Mouse (Mus musculus): Measurements from ENCODE around the gene Parp9. TPM values are rescaled to one million over a fixed set of nuclear protein-coding genes. Genes with fewer than 3 reads are reported as not detected.
"Not testable (repeated sequence)": the region's sequence is repeated elsewhere in the genome, so short reads cannot be mapped to it uniquely, and the experiment has no call there.

The Parp9 gene
- total RNA-seq (2021), result 1 to 10 TPM; 9.3 to 9.8 TPM
- 6.5 and 11.1 TPM in 2 replicates for polyA plus RNA-seq (2012; rRNA removed)
- long read RNA-seq, transcript Parp9-203 (11 exons, 3,548 nt), result major isoform, 5 of 10 reads
- long read RNA-seq, partial matches to known transcripts, result 1 of 10 reads
- long read RNA-seq, other reads (novel, unspliced or antisense), result 4 of 10 reads

GRCm38 (mm10) chr16:35938211-35939151 is at the start of gene Parp9, which contains the start of gene Dtx3l:
TSS of gene Parp9 (plus strand) at chr16:35938470.
TSS of gene Dtx3l (minus strand) at chr16:35939151.
- H3K36me3 ChIP-seq (ENCODE audit: control insufficient read depth, insufficient read depth, low read length), result peaks cover 2% of the 10 kb centered on the region; the same call in 1 of the 2 replicates
- WGBS, result under 1% methylated on average over 52 of the region's 52 CpGs
- intact Hi-C loops (cut with DNase I), result loop anchor here (1.0 to 5.0 kb wide), 2 partner anchors 64 to 134 kb away; partner anchors contain the start of genes Ccdc58 and Fam162a
- TF ChIP-seq CTCF (IDR thresholded peaks at IDR 0.05) (no peak), POLR2A (IDR thresholded peaks at IDR 0.05; ENCODE audit: insufficient read depth, low read depth, low read length) (peak; percentile 53), EP300 (IDR thresholded peaks at IDR 0.05; ENCODE audit: insufficient read depth, low read depth, low read length) (0 out of 2 replicates have a peak, but pooled peaks have one; percentile 9)
- H3K27ac ChIP-seq, result peak within 1 kb of the TSS; percentile 90
- H3K79me2 ChIP-seq (replicated peaks; ENCODE audit: control insufficient read depth, insufficient read depth, low read length), result no peaks in the 10 kb centered on the region
- peak within 1 kb of the TSS; percentile 83 for H3K9ac ChIP-seq (ENCODE audit: low read depth, low read length)
- peak; percentile 79 to 80 for DNase-seq
- H3K4me1 ChIP-seq (ENCODE audit: control insufficient read depth, insufficient read depth, low read length), result peaks cover 2% of the 10 kb centered on the region; the same call in 1 of the 2 replicates
- peak within 1 kb of the TSS; percentile 88 for H3K4me3 ChIP-seq
- no peaks in the 10 kb centered on the region for H3K27me3 ChIP-seq (ENCODE audit: control insufficient read depth, insufficient read depth, low read length)

GRCm38 (mm10) chr16:35888910-35889309 is 49.4 kb upstream of the Parp9 start:
- DNase-seq, result no peak
- 70% methylated on average over 5 of the region's 5 CpGs for WGBS
- no peak overlapping the region for H3K9ac ChIP-seq (ENCODE audit: low read depth, low read length)
- no peak overlapping the region for H3K27ac ChIP-seq
- TF ChIP-seq CTCF (IDR thresholded peaks at IDR 0.05) (no peak), EP300 (IDR thresholded peaks at IDR 0.05; ENCODE audit: insufficient read depth, low read depth, low read length) (no peak), POLR2A (IDR thresholded peaks at IDR 0.05; ENCODE audit: insufficient read depth, low read depth, low read length) (no peak)
- H3K4me3 ChIP-seq, result no peak overlapping the region
- H3K4me1 ChIP-seq (ENCODE audit: control insufficient read depth, insufficient read depth, low read length), result no peaks in the 10 kb centered on the region
- H3K79me2 ChIP-seq (replicated peaks; ENCODE audit: control insufficient read depth, insufficient read depth, low read length), result no peaks in the 10 kb centered on the region
- no peaks in the 10 kb centered on the region for H3K36me3 ChIP-seq (ENCODE audit: control insufficient read depth, insufficient read depth, low read length)
- intact Hi-C loops (cut with DNase I), result no loop called here
- H3K27me3 ChIP-seq (ENCODE audit: control insufficient read depth, insufficient read depth, low read length), result no peaks in the 10 kb centered on the region

- no peak overlapping the region for H3K9ac ChIP-seq (ENCODE audit: low read depth, low read length)
- DNase-seq, result no peak
- no peak overlapping the region for H3K27ac ChIP-seq
- no peaks in the 10 kb centered on the region for H3K4me1 ChIP-seq (ENCODE audit: control insufficient read depth, insufficient read depth, low read length)
- H3K79me2 ChIP-seq (replicated peaks; ENCODE audit: control insufficient read depth, insufficient read depth, low read length), result no peaks in the 10 kb centered on the region
- TF ChIP-seq CTCF (IDR thresholded peaks at IDR 0.05) (peak; percentile 52), POLR2A (IDR thresholded peaks at IDR 0.05; ENCODE audit: insufficient read depth, low read depth, low read length) (no peak), EP300 (IDR thresholded peaks at IDR 0.05; ENCODE audit: insufficient read depth, low read depth, low read length) (no peak)
- intact Hi-C loops (cut with DNase I), result no loop called here
- H3K27me3 ChIP-seq (ENCODE audit: control insufficient read depth, insufficient read depth, low read length), result no peaks in the 10 kb centered on the region
- no peaks in the 10 kb centered on the region for H3K36me3 ChIP-seq (ENCODE audit: control insufficient read depth, insufficient read depth, low read length)
- no peak overlapping the region for H3K4me3 ChIP-seq
- WGBS, result 79% methylated on average over 3 of the region's 3 CpGs
These were observed 47.6 kb upstream of the Parp9 start for GRCm38 (mm10) chr16:35890645-35891044.

DNA sequence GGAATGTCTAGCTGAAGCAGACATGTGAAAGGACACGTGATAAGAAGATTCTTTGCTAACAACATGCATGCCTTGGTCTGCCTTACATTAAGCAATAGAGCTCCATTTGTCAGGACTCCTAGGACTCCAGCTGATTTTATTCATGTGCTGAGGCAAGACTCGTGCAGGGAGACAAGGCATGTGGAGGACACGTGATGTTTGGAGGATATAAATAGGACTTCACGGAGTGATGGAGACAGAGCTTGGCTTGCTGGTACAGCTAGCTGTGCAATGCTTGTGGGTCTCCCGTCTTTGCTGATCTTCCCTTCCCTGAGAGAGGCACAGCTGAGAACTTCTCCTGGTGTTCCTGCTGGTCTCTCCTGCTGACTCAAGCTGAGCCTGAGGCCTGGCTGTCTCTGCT is 46.7 kb upstream of the Parp9 start:
- H3K4me1 ChIP-seq (ENCODE audit: control insufficient read depth, insufficient read depth, low read length); H3K79me2 ChIP-seq (replicated peaks; ENCODE audit: control insufficient read depth, insufficient read depth, low read length); H3K9ac ChIP-seq (ENCODE audit: low read depth, low read length); DNase-seq; H3K36me3 ChIP-seq (ENCODE audit: control insufficient read depth, insufficient read depth, low read length); H3K27me3 ChIP-seq (ENCODE audit: control insufficient read depth, insufficient read depth, low read length); H3K4me3 ChIP-seq; H3K27ac ChIP-seq; intact Hi-C loops (cut with DNase I): not testable (repeated sequence)
- 62% methylated on average over 5 of the region's 5 CpGs for WGBS

- Histone ChIP-seq H3K79me2 (replicated peaks; ENCODE audit: control insufficient read depth, insufficient read depth, low read length) (no peaks in the 10 kb centered on the region), H3K4me3 (no peak overlapping the region), H3K27ac (no peak overlapping the region), H3K4me1 (ENCODE audit: control insufficient read depth, insufficient read depth, low read length) (no peaks in the 10 kb centered on the region), H3K27me3 (ENCODE audit: control insufficient read depth, insufficient read depth, low read length) (no peaks in the 10 kb centered on the region), H3K9ac (ENCODE audit: low read depth, low read length) (no peak overlapping the region), H3K36me3 (ENCODE audit: control insufficient read depth, insufficient read depth, low read length) (no peaks in the 10 kb centered on the region)
- TF ChIP-seq EP300 (IDR thresholded peaks at IDR 0.05; ENCODE audit: insufficient read depth, low read depth, low read length) (no peak), POLR2A (IDR thresholded peaks at IDR 0.05; ENCODE audit: insufficient read depth, low read depth, low read length) (no peak)
- DNase-seq, result no peak
- WGBS, result 74% methylated on average over 6 of the region's 6 CpGs
- intact Hi-C loops (cut with DNase I), result no loop called here
These were observed 43.3 kb upstream of the Parp9 start for GRCm38 (mm10) chr16:35894997-35895396.

DNA sequence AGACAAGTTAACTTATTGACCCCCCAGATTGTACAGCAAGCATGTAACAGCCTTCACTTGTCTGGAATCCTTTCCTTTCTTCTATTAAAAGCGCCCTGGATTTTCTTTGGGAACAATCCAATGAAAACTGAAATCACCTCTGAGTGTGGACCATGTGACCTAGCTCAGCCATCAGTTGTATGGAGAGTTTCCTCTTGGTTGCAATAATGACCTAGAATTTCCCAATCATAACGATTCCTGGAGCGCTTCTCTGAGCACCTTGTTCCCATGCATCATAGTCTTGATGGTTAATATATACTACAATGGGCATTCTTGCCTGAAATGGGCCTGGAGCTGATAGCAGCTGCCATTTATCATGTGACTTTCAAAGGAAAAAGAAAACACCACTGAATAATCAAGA is 37.7 kb upstream of the Parp9 start:
- WGBS, result 69% methylated on average over 3 of the region's 3 CpGs
- no peak for TF ChIP-seq CTCF (IDR thresholded peaks at IDR 0.05)
- TF ChIP-seq POLR2A (IDR thresholded peaks at IDR 0.05; ENCODE audit: insufficient read depth, low read depth, low read length), result no peak
- TF ChIP-seq EP300 (IDR thresholded peaks at IDR 0.05; ENCODE audit: insufficient read depth, low read depth, low read length), result no peak
- no peaks in the 10 kb centered on the region for H3K36me3 ChIP-seq (ENCODE audit: control insufficient read depth, insufficient read depth, low read length)
- intact Hi-C loops (cut with DNase I), result no loop called here
- H3K4me1 ChIP-seq (ENCODE audit: control insufficient read depth, insufficient read depth, low read length), result no peaks in the 10 kb centered on the region
- H3K79me2 ChIP-seq (replicated peaks; ENCODE audit: control insufficient read depth, insufficient read depth, low read length), result no peaks in the 10 kb centered on the region
- H3K27me3 ChIP-seq (ENCODE audit: control insufficient read depth, insufficient read depth, low read length), result no peaks in the 10 kb centered on the region
- DNase-seq, result no peak
- H3K9ac ChIP-seq (ENCODE audit: low read depth, low read length), result no peak overlapping the region
- H3K4me3 ChIP-seq, result no peak overlapping the region
- no peak overlapping the region for H3K27ac ChIP-seq

All from heart, adult 2 months (tissue).